Mouse (Mus musculus) retina, adult 2 months (tissue): ENCODE measurements around the gene Jmjd1c.

Experiments
- DNase-seq: peaks from one replicate; pipeline ENCODE4 v3.0.0-alpha.2; 2012; ENCODE audit warnings: low read depth, low spot score

Gene Jmjd1c

DNA sequence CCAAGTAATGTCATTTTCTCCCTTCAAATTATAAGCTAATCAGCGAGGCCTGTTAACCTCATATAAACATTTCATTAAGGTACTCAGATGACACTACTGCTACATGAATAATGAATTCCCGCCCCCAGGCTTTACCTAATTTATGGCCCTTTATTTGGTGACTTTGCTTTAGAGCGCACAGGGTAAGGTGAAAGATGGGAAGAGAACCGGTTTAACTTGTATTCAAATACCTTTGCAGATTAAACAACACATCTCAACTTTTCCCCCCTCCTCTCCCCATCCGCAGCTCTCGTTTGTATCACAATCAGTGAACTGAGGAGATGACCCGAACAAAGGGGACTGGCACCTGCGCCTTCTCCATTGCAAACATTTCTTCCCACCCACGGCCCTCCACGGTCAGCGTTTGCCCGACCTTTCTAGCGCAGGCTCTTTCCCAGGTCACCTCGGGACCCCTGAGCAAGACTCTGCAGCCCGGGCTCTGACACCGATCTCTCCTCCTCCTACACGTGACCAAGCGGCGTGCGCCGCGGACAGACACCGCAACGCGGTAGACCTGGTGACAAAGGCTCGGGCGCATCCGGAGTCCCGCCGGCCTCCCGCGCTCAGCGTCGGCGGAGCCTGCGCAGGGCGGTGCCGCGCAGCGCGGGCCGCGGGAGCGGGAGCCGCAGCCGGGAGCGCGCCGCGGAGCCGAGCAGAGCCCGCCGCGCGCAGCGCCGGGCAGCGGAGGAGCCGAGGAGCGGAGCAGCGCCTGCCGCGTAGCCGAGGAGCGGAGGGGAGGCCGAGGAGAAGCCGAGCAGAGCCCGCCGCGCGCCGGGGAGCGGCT lies at the start of gene Jmjd1c:
TSS of gene Jmjd1c (plus strand) at position 328 of the 823 bp plus-strand sequence.
- peak; percentile 67 for DNase-seq

DNA sequence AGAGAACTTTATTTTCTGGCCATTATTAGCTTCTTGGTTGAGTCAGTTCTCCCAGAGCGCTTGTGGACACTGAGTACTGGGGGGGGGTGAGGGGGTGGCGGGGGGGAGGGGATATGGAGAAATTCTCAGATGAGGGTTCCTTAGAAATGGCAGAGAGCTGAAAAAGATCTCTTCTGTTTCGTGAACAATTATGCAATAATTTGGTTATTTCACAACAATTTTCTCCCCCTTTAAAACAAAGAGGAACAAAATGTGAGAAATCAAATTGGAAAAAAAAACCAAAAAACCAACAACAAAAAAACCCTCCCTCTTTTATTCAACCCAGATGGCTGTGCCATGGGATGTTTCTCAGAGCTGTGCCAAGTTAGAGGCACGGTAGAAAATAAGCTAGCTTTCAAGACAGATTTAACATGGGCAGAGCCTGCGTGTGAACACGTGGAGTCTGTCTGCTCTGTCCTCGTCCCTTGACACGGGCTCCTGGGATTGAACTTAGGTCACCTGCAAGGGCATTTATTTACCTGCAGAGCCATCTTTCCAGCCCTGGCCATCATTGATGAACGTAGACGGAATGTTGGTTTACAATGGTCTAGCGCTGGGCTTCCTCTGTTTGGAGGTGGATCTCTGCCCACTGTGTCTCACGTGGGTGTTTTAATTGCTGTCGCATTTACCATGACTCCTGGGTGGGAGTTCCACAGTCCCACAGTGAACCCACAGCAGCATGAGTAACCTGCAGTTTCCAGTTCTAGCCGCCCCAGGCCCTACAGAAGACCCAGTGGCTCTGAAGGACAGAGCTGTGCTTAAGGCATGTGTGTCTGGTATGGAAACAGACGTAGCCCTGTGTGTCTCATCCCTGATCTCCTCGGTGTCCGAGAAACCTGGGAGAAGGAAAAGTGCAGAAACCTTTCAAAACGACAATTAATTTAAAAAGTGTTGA lies 47.9 kb upstream of the Jmjd1c start:
- DNase-seq: no peak

- DNase-seq: no peak
Measured at GRCm38 (mm10) chr10:67048871-67049615, 46.9 kb upstream of the Jmjd1c start.

DNA sequence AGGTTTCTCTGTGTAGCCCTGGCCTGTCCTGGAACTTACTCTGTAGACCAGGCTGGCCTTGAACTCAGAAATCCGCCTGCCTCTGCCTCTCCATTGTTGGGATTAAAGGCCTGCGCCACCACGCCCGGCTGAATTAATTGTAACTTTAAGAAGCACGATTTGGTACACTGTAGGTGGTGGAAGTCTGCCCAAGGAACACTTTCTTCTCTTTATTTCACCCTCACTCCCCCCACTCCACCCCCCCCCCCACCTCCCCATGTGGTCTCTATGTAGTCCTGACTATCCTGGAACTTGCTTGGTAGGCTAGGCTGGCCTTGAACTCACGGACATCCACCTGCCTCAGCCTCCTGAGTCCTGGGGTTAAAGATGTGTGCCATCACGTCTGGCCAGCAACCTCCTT lies 46.3 kb upstream of the Jmjd1c start:
- DNase-seq: no peak

GRCm38 (mm10) chr10:67050766-67051165 lies 45.2 kb upstream of the Jmjd1c start:
- no peak for DNase-seq

- DNase-seq: no peak
Measured at GRCm38 (mm10) chr10:67051466-67051865, 44.5 kb upstream of the Jmjd1c start.

- no peak for DNase-seq
Measured at GRCm38 (mm10) chr10:67052429-67052828, 43.5 kb upstream of the Jmjd1c start.

DNA sequence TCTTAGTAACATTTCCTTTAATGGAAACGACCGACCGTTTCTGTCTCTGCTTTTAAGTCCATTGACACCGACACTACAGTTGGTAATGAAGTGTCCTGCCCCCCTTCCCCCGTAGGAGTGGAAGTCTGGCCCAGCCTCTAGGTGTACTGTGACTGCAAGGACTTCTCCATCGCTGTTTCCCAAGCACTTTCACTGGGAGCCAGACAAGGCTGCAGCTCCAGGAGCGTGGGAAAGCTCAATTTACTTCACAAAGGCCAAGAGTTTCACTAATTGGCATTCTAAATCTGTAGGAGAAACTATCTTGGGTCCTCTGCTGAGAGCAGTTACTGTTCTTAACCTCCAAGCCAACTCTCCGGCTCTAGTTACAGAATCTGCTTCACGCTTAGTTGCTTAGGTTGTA lies 42.5 kb upstream of the Jmjd1c start:
- no peak for DNase-seq

GRCm38 (mm10) chr10:67055867-67056856 lies 39.8 kb upstream of the Jmjd1c start:
- DNase-seq: no peak

DNA sequence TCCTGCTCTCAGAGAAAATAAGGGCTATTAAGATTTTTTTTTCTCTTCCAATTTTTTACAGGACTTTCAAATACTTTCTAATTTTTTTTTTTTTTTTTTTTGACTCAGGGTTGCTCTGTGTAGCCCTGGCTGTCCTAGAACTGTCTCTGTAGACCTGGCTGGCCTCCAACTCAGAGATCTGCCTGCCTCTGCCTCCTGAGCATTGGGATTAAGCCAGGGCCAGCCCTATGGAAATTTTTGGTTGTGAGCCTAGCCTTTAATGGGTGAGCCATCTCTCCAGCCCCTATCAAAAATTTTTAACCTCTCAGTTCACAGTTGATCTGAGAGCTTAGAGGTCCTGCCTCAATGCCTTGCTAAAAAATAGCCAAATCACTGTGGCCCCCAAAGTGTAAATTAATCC lies 38.7 kb upstream of the Jmjd1c start:
- DNase-seq: no peak

GRCm38 (mm10) chr10:67057696-67058095 lies 38.2 kb upstream of the Jmjd1c start:
- DNase-seq: no peak

GRCm38 (mm10) chr10:67058297-67058696 lies 37.6 kb upstream of the Jmjd1c start:
- no peak for DNase-seq

GRCm38 (mm10) chr10:67058702-67059101 lies 37.2 kb upstream of the Jmjd1c start:
- DNase-seq: no peak

- DNase-seq: no peak
Measured at GRCm38 (mm10) chr10:67061367-67061801, 34.5 kb upstream of the Jmjd1c start.

GRCm38 (mm10) chr10:67061823-67062222 lies 34.1 kb upstream of the Jmjd1c start:
- no peak for DNase-seq

DNA sequence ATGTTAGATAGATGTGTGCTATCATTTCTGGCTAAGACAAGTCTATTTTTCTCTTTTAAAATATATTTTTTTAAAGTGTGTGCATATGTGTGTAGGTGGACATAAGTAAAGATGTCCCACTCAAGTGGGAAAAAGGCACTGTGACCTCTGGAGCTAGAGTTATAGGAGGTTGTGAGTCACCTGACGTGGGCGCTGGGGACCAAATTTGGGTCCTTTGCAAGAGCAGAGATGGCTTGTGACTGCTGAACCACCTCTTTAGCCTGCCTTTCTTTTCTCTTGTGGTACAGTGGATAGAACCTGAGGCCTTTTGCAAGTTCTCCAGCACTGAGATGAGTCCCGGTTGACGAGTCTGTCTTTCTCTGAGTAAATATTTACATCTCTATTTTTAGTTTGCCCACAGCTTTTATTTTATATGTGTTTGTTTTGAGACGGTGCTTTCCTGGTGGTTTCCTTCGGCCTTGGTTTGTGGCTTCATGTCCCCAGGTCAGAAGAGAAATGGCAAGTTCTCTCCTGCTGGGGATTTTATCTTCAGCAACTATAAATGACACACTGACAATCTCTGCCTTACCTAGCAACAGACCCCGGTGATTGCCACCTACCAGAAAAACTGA lies 30.5 kb upstream of the Jmjd1c start:
- DNase-seq: no peak

GRCm38 (mm10) chr10:67065927-67066326 lies 30.0 kb upstream of the Jmjd1c start:
- DNase-seq: no peak

GRCm38 (mm10) chr10:67066421-67066820 lies 29.5 kb upstream of the Jmjd1c start:
- DNase-seq: no peak

DNA sequence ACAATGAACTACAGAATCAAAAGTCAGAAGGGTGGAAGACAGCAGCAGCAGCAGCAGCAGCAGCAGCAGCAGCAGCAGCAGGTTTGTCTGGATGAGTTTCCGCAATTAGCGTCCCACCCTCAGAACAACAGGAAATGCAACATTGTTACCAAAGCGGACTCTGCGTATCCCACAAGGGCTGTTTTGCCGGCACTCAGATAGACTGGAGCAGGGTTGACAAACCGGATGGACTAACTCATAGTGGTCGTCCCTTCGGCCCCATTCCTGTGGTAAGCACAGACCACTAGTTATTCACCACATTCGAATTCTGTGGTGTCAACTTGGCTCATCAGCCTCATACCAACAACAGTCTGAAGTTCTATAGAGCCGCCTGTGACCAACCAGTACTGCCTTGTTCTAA lies 26.9 kb upstream of the Jmjd1c start:
- no peak for DNase-seq

- DNase-seq: no peak
Measured at GRCm38 (mm10) chr10:67071389-67071788, 24.5 kb upstream of the Jmjd1c start.
